Mouse (Mus musculus) ovary, postnatal 36 days (tissue): ENCODE data around the gene Trim59.
A peak's percentile ranks its signal among the peaks of the same experiment; 100 is the strongest.

Source experiments
- DNase-seq: peaks from one replicate; pipeline ENCODE4 v3.0.0; 2022; ENCODE audit warnings: low spot score, mixed read lengths

Gene Trim59

DNA sequence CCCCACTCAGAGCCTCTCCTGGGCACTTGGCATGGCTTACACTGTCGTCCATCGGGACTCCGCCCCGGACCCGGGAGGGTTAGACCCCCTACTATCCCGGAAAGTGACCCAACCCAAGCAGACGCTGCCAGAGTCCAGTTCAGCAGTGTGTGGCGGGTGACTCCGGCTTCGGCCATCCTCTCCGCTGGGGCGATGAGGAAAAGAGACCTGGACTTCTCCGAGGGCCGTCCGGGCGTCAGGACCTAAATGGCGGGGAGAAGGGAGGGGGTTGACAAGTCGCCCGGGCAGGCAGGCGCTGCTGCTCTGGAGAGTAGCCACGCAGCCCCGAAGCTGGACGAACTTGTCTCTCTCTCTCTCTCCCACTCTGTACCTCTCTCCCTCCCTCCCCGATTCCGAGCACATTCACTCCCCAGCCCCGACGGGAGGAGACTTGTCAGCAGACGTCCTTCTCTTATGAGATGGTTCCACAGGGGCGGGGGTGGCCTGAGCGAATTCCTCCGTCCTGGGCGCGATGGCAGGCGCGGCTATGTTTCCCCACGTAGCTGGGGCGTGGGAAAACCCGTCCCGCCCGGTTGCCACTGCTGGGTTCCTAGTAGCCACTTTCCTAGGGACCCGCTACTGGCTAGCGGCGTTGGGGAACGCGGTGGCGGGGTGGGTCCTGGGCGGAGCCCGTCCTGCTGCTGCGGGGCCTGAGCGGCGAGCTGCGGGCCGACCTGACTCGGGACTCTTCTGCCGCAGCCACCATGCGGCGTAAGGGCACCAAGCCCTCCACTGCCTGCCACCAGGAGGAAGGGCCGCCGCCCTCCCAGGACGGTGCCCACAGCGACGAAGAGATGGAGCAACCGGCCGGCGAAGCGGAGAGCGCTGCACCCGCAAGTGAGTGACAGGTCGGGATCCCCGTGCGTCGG lies 39.0 kb downstream of the Trim59 start:
- DNase-seq, result peak; percentile 64

DNA sequence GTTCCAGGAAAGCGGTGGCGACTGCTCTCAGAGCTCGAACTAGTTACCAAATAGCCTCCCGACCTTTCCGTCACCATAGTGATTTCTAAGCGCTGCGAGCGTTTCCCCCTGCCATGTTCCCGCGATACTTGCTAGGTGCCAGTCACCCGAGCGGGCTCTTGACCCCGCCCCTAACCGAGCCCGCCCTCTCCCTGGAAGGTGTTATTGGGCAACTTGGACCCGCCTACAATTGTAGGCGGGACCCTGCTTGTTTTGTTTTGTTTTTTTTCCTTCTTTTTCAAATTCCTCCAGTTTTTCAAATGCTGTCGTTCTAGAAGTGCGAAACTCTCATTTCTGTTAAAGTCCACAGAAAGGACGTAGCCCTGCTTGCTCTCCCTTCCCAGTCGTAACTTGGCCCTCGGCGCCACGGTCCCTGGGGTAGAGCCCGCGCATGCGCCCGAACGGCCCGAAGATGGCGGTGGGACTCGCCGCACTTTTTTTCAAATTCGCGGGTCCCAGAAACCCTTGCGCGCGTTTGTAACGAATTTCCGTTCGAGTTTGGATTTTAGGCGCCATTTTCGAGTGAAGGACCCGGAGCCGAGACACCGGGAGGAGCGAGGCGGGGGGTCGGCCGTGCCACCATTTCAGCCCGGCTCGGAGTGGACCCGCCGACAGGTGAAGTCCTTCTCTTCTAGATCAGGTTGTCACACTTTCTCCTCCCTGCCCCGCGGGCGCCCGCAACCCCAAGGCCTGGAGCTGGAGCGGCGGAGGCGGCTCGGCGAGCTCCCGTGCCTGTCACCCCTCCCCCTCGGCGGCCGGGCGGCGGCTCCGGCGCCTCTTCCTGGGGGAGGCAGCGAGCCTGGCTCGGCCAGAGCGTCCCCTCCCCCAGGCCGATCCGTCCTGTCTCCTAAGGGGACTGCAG lies 39.9 kb downstream of the Trim59 start, which contains the start of the genes Ift80 and Smc4:
TSS of gene Ift80 (minus strand) at position 134 of the 901 bp plus-strand sequence.
TSS of gene Smc4 (plus strand) at position 302 of the 901 bp plus-strand sequence.
- DNase-seq, result peak; percentile 92

DNA sequence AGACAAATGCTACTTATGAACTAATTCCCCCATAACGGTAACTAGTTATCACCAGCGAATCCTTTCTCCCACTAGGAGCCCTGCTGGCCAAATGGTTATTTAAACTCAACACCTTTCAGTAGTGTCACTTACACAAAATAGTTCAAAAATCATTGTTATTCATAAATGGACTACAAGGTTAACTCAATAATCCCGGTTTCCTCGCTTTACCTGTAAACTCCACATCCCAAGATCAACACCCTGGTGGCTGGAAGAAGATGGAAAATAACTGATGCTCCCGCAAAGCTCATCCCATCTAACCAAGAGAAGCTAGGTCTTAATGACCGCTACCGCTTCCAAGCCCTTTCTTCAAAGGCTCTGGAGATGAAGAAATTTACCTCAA lies 40.5 kb downstream of the Trim59 start:
- no peak for DNase-seq

DNA sequence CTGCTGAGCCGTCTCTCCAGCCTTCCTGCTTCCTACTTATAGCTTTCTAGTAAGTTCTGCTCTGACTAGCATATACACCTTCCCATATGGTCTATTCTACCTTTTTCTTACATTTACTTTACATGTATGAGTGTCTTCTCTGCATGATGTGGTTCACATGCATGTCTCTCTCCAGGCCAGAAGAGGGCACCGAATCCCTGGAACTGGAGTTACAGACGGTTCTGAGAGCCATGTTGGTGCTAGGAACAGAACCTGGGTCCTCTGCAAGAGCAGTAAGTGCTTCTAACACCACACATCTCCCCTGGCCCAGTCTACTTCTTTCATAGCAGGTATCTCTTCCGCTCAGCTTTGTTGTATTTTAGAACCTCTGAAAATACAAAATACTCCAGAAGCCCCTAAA lies 41.8 kb downstream of the Trim59 start:
- DNase-seq, result no peak

DNA sequence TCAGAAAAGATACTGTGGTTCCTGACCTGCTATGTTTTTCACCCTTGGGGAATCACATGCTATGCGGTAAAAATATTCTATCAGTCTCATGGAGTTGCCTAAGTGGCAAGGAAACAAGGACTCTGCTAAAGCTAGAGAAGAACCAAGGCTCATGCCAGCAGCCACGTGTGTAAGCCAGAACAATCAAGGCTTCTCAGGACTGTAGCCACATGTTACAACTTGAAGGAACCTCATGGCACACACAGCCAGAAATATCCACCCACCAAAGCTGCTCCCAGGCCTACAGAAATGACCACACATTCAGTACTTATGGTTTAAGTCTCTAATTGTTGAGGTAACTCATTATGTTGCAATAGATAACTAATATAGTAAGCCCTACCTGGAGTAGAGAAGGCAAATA lies 58.0 kb downstream of the Trim59 start:
- no peak for DNase-seq
